Mouse (Mus musculus) small intestine, adult 2 months (tissue): ENCODE results near the gene Cfi. TPM values are rescaled to one million over a fixed set of nuclear protein-coding genes. Genes with fewer than 3 reads are reported as not detected.

Experiments used
- H3K27ac ChIP-seq: fragments of 200-500 bp; 2 replicates; pipeline ENCODE4 v1.5.1; 2012; ENCODE audit warnings: low read depth, low read length, control low read depth, inconsistent platforms; ENCODE audit not compliant: insufficient read depth
- H3K27me3 ChIP-seq: fragments of 200-500 bp; 2 replicates; pipeline ENCODE4 v1.6.1; 2012; ENCODE audit warnings: mild to moderate bottlenecking, moderate library complexity, low read length, inconsistent platforms; ENCODE audit not compliant: control insufficient read depth, insufficient read depth
- H3K36me3 ChIP-seq: fragments of 200-500 bp; 2 replicates; pipeline ENCODE4 v1.6.1; 2012; ENCODE audit warnings: mild to moderate bottlenecking, low read length, control low read depth, inconsistent platforms; ENCODE audit not compliant: control insufficient read depth, insufficient read depth
- H3K4me1 ChIP-seq: fragments of 200-500 bp; 2 replicates; pipeline ENCODE4 v1.6.1; 2012; ENCODE audit warnings: low read length, inconsistent platforms, mixed read lengths; ENCODE audit not compliant: control insufficient read depth, insufficient read depth, insufficient read length
- H3K4me3 ChIP-seq: fragments of 200-500 bp; 2 replicates; pipeline ENCODE4 v1.5.1; 2012; ENCODE audit warnings: low read depth, mild to moderate bottlenecking, control low read depth, inconsistent platforms, low read length, moderate library complexity
- CTCF ChIP-seq: fragments of 200-500 bp; IDR thresholded peaks from 2 replicates; pipeline ENCODE4 v1.5.1; 2012; ENCODE audit warnings: low read depth, mild to moderate bottlenecking, control low read depth, inconsistent platforms, low read length, moderate library complexity, mixed read lengths; ENCODE audit not compliant: insufficient replicate concordance, insufficient read length; ENCODE audit errors: extremely low read depth
- POLR2A ChIP-seq: fragments of 200-500 bp; IDR thresholded peaks from 2 replicates; pipeline ENCODE4 v1.6.1; 2012; ENCODE audit warnings: low read depth, mild to moderate bottlenecking, control low read depth, inconsistent platforms, low read length, moderate library complexity
- WGBS: fragments of 180-500 bp; shearing (Covaris S2); methylation state at CpG from one replicate; pipeline ENCODE4 v1.1.7; 2018; 5-methylcytosine and 5-hydroxymethylcytosine counted together
- polyA plus RNA-seq: library from polyadenylated mRNA; depleted of rRNA; stranded (reverse); fragments of >200 nt; gene quantifications from 2 replicates; pipeline ENCODE4 v1.2.3, GENCODE M21; 2012; rRNA removed

The Cfi gene
- 1.3 and 5.2 TPM in 2 replicates for polyA plus RNA-seq

GRCm38 (mm10) chr3:129835388-129835934 lies at the start of gene Cfi:
Gene Cfi, plus strand, starts transcription at chr3:129835884.
- Histone ChIP-seq H3K4me3 (peak within 1 kb of the TSS; percentile 42), H3K4me1 (no peaks in the 10 kb centered on the region; the same call in none of the 2 replicates), H3K27me3 (no peaks in the 10 kb centered on the region), H3K36me3 (no peaks in the 10 kb centered on the region), H3K27ac (peak within 1 kb of the TSS; percentile 45)
- 15% methylated on average over 6 of the region's 6 CpGs for WGBS
- no peak for TF ChIP-seq POLR2A
- no peak for TF ChIP-seq CTCF

- no peaks in the 10 kb centered on the region for H3K36me3 ChIP-seq
- H3K4me1 ChIP-seq = 0 out of 2 replicates have a peak, but pooled peaks cover 2% of the 10 kb centered on the region
- no peak overlapping the region for H3K27ac ChIP-seq
- no peak overlapping the region for H3K4me3 ChIP-seq
- no peaks in the 10 kb centered on the region for H3K27me3 ChIP-seq
- WGBS = 80% methylated on average over 5 of the region's 5 CpGs
- TF ChIP-seq POLR2A (no peak), CTCF (no peak)
These were observed 41.9 kb upstream of the Cfi start for GRCm38 (mm10) chr3:129793801-129794200.

- H3K36me3 ChIP-seq = no peaks in the 10 kb centered on the region
- no peak overlapping the region for H3K4me3 ChIP-seq
- no peak overlapping the region for H3K27ac ChIP-seq
- 0 out of 2 replicates have a peak, but pooled peaks cover 2% of the 10 kb centered on the region for H3K4me1 ChIP-seq
- 56% methylated on average over 5 of the region's 5 CpGs for WGBS
- H3K27me3 ChIP-seq = no peaks in the 10 kb centered on the region
- TF ChIP-seq POLR2A (no peak), CTCF (no peak)
These were observed 38.3 kb upstream of the Cfi start for GRCm38 (mm10) chr3:129797341-129797740.

GRCm38 (mm10) chr3:129798551-129798950 lies 37.1 kb upstream of the Cfi start:
- H3K27ac ChIP-seq = no peak overlapping the region
- TF ChIP-seq POLR2A (no peak), CTCF (no peak)
- H3K27me3 ChIP-seq = no peaks in the 10 kb centered on the region

GRCm38 (mm10) chr3:129799011-129799410 lies 36.7 kb upstream of the Cfi start:
- TF ChIP-seq CTCF (no peak), POLR2A (no peak)
- H3K4me1 ChIP-seq = 0 out of 2 replicates have a peak, but pooled peaks cover 2% of the 10 kb centered on the region
- no peaks in the 10 kb centered on the region for H3K27me3 ChIP-seq
- H3K36me3 ChIP-seq = no peaks in the 10 kb centered on the region
- no peak overlapping the region for H3K27ac ChIP-seq
- 53% methylated on average over 2 of the region's 2 CpGs for WGBS
- H3K4me3 ChIP-seq = no peak overlapping the region

More at GRCm38 (mm10) chr3:129798551-129798950, 37.1 kb upstream of the Cfi start:
- no peaks in the 10 kb centered on the region for H3K36me3 ChIP-seq
- no peak overlapping the region for H3K4me3 ChIP-seq
- WGBS = 82% methylated on average over 11 of the region's 11 CpGs
- H3K4me1 ChIP-seq = 0 out of 2 replicates have a peak, but pooled peaks cover 2% of the 10 kb centered on the region

GRCm38 (mm10) chr3:129803765-129804164 lies 31.9 kb upstream of the Cfi start, which contains the start of gene Lrit3:
Gene Lrit3, minus strand, starts transcription at chr3:129804030.
- H3K36me3 ChIP-seq = no peaks in the 10 kb centered on the region
- WGBS = 49% methylated on average over 10 of the region's 10 CpGs
- H3K27me3 ChIP-seq = no peaks in the 10 kb centered on the region
- TF ChIP-seq CTCF (no peak), POLR2A (no peak)
- H3K4me1 ChIP-seq = no peaks in the 10 kb centered on the region
- peak within 1 kb of the TSS; percentile 27; the same call in 1 of the 2 replicates for H3K4me3 ChIP-seq
- H3K27ac ChIP-seq = no peak within 1 kb of the TSS

GRCm38 (mm10) chr3:129820847-129821246 lies 14.8 kb upstream of the Cfi start:
- TF ChIP-seq CTCF (no peak), POLR2A (no peak)
- 49% methylated on average over 9 of the region's 9 CpGs for WGBS
- H3K4me3 ChIP-seq = no peak overlapping the region
- H3K36me3 ChIP-seq = peaks cover 13% of the 10 kb centered on the region
- H3K27me3 ChIP-seq = no peaks in the 10 kb centered on the region
- H3K27ac ChIP-seq = no peak overlapping the region
- H3K4me1 ChIP-seq = no peaks in the 10 kb centered on the region
